Mouse (Mus musculus): ENCODE results near the gene 1700001K19Rik. TPM values are rescaled to one million over a fixed set of nuclear protein-coding genes. Genes with fewer than 3 reads are reported as not detected.

Gene 1700001K19Rik
- not detected in 2 replicates for polyA plus RNA-seq (2014; fragmentation: Nextera tagmentation; extraction: Ambion mirVana)

DNA sequence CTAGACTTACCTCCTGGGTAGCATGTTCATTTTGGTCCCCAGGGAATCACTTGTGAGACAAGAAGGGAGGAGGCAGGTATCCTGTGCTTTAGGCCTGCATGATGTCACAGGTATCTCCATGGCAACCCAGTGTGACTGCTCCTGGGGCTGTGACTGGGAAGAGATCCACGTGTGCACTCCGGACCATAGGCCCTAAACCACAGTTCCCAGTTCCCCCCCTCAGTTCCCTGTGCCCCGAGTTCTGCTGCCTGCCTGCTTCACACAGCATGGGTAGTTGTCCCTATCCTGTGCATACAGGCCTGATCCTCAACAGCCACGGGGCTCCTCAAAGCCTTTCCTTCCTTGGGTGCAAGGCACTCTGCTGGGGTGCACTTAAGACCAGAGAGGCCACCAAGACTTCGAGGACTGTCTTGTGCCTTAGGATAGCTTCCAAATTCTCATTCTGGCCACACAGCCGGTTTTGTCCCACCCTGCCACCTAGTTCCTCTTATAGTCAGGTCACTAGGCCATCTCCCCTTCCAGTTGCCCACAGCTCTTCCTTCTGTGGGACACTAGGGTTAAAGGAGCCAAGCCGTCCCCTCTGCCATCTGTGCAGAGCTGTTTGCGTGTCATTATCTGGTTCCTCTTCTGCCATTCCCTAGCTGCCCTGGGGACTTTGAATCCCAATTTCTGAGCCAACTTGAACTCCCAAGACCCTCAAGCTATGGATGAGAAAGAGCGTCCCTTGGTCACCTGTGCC is at the start of gene 1700001K19Rik:
TSS of gene 1700001K19Rik (minus strand) at position 59 of the 739 bp plus-strand sequence.
- H3K9ac ChIP-seq (ENCODE audit: low read length): no peak within 1 kb of the TSS
- no peak within 1 kb of the TSS for H3K4me2 ChIP-seq (ENCODE audit: low read length)
- WGBS: 75% methylated on average over 9 of the region's 9 CpGs
- no peak for ATAC-seq (ENCODE audit: insufficient number of reproducible peaks, insufficient read depth, low FRiP score, low read depth)
- H3K9me3 ChIP-seq (ENCODE audit: control insufficient read depth, low read length): no peaks in the 10 kb centered on the region
- peaks cover 2 to 11% of the 10 kb centered on the region in 2 experiments; a peak in 3 of 4 replicates for H3K4me1 ChIP-seq (ENCODE audit: control insufficient read depth in 2 of 2, insufficient read depth in 2 of 2, low read length in 2 of 2)
- no peak within 1 kb of the TSS for H3K4me3 ChIP-seq (ENCODE audit: control insufficient read depth in 1 of 2, insufficient read depth in 1 of 2, low read depth in 1 of 2, low read length in 2 of 2)
- H3K27me3 ChIP-seq (ENCODE audit: control insufficient read depth, insufficient read depth, low read length): no peaks in the 10 kb centered on the region
- H3K36me3 ChIP-seq (ENCODE audit: control insufficient read depth, insufficient read depth, low read length): no peaks in the 10 kb centered on the region
- H3K27ac ChIP-seq (replicated peaks in 1 of 2; ENCODE audit: control insufficient read depth in 1 of 2, insufficient read depth in 1 of 2, low read depth in 2 of 2, low read length in 2 of 2): no peak within 1 kb of the TSS

DNA sequence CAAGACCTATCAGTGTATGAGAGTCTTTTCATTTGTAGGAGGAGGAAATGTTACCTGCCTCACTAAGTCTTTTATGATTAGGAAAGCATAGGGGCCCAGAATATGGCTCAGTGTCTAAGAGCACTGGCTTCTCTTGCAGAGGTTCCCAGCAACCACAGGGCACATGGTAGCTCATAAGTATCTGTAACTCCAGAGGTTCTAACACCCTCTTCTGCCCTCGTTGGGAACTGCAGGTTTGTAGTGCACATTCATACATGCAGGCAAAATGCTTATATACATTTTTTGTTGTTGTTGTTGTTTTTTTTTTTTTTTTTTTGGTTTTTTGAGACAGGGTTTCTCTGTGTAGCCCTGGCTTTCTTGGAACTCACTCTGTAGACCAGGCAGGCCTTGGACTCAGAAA is 44.0 kb upstream of the 1700001K19Rik start:
- Histone ChIP-seq H3K9ac (ENCODE audit: low read length) (no peak overlapping the region), H3K4me1 (ENCODE audit: control insufficient read depth in 2 of 2, insufficient read depth in 2 of 2, low read length in 2 of 2) (no peaks in the 10 kb centered on the region), H3K36me3 (ENCODE audit: control insufficient read depth, insufficient read depth, low read length) (no peaks in the 10 kb centered on the region), H3K9me3 (ENCODE audit: control insufficient read depth, low read length) (no peaks in the 10 kb centered on the region), H3K27me3 (ENCODE audit: control insufficient read depth, insufficient read depth, low read length) (no peaks in the 10 kb centered on the region), H3K27ac (replicated peaks in 1 of 2; ENCODE audit: control insufficient read depth in 1 of 2, insufficient read depth in 1 of 2, low read depth in 2 of 2, low read length in 2 of 2) (no peak overlapping the region), H3K4me3 (ENCODE audit: control insufficient read depth in 1 of 2, insufficient read depth in 1 of 2, low read depth in 1 of 2, low read length in 2 of 2) (no peak overlapping the region), H3K4me2 (ENCODE audit: low read length) (no peak overlapping the region)
- WGBS: 42% methylated on average over 1 of the region's 1 CpGs
- no peak for ATAC-seq (ENCODE audit: insufficient number of reproducible peaks, insufficient read depth, low FRiP score, low read depth)

DNA sequence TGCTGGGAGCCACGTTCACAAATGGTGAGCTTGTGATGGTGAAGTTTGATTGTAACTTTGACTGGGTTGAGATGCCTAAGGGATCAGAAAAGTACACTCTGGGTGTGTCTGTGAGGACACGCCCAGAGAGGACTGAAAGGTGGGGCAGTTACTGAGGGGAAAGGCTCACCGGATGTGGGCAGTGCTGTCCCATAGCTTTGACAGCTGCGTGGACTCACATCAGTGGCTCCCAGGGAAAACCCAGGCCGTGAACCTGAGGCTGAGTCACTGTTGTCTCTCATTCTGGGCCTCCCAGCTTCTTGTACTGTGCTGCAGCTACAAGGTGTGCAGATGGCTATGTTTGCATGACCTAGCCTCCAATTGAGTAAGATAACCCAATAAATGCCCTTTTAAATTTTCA is 43.1 kb upstream of the 1700001K19Rik start:
- H3K4me3 ChIP-seq (ENCODE audit: control insufficient read depth in 1 of 2, insufficient read depth in 1 of 2, low read depth in 1 of 2, low read length in 2 of 2): no peak overlapping the region
- 76% methylated on average over 5 of the region's 5 CpGs for WGBS
- no peak for ATAC-seq (ENCODE audit: insufficient number of reproducible peaks, insufficient read depth, low FRiP score, low read depth)

DNA sequence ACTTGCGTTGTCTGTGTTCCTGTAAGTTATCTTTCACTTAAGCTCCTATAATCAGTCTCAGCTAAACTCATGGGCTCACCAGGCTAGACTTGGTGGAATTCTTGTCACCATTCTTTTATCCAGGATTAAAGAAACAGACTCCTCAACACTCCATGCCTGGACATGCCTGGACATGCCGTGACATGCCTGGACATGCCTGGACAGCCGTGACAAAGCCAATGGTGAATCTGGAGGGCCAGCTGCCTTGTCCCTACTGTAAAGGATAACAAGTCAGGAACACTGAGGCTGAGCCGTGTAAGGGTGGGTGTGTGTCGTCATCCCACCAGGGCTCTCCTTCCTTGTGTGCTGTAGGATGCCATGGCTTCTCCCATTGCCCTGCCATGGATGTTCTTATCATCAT is 42.6 kb upstream of the 1700001K19Rik start:
- H3K4me2 ChIP-seq (ENCODE audit: low read length): no peak overlapping the region
- no peaks in the 10 kb centered on the region for H3K4me1 ChIP-seq (ENCODE audit: control insufficient read depth in 2 of 2, insufficient read depth in 2 of 2, low read length in 2 of 2)
- no peaks in the 10 kb centered on the region for H3K9me3 ChIP-seq (ENCODE audit: control insufficient read depth, low read length)
- WGBS: 85% methylated on average over 5 of the region's 5 CpGs
- no peak overlapping the region for H3K9ac ChIP-seq (ENCODE audit: low read length)
- H3K4me3 ChIP-seq (ENCODE audit: control insufficient read depth in 1 of 2, insufficient read depth in 1 of 2, low read depth in 1 of 2, low read length in 2 of 2): no peak overlapping the region
- H3K36me3 ChIP-seq (ENCODE audit: control insufficient read depth, insufficient read depth, low read length): no peaks in the 10 kb centered on the region
- 0 out of 2 replicates have a peak, but pooled peaks cover 5% of the 10 kb centered on the region for H3K27me3 ChIP-seq (ENCODE audit: control insufficient read depth, insufficient read depth, low read length)
- H3K27ac ChIP-seq (replicated peaks in 1 of 2; ENCODE audit: control insufficient read depth in 1 of 2, insufficient read depth in 1 of 2, low read depth in 2 of 2, low read length in 2 of 2): no peak overlapping the region
- ATAC-seq (ENCODE audit: insufficient number of reproducible peaks, insufficient read depth, low FRiP score, low read depth): no peak

More for the DNA sequence above, 43.1 kb upstream of the 1700001K19Rik start:
- H3K27ac ChIP-seq (replicated peaks in 1 of 2; ENCODE audit: control insufficient read depth in 1 of 2, insufficient read depth in 1 of 2, low read depth in 2 of 2, low read length in 2 of 2): no peak overlapping the region
- no peaks in the 10 kb centered on the region for H3K9me3 ChIP-seq (ENCODE audit: control insufficient read depth, low read length)
- no peak overlapping the region for H3K9ac ChIP-seq (ENCODE audit: low read length)
- H3K36me3 ChIP-seq (ENCODE audit: control insufficient read depth, insufficient read depth, low read length): no peaks in the 10 kb centered on the region
- H3K4me2 ChIP-seq (ENCODE audit: low read length): no peak overlapping the region
- H3K27me3 ChIP-seq (ENCODE audit: control insufficient read depth, insufficient read depth, low read length): 0 out of 2 replicates have a peak, but pooled peaks cover under 1% of the 10 kb centered on the region
- no peaks in the 10 kb centered on the region for H3K4me1 ChIP-seq (ENCODE audit: control insufficient read depth in 2 of 2, insufficient read depth in 2 of 2, low read length in 2 of 2)

DNA sequence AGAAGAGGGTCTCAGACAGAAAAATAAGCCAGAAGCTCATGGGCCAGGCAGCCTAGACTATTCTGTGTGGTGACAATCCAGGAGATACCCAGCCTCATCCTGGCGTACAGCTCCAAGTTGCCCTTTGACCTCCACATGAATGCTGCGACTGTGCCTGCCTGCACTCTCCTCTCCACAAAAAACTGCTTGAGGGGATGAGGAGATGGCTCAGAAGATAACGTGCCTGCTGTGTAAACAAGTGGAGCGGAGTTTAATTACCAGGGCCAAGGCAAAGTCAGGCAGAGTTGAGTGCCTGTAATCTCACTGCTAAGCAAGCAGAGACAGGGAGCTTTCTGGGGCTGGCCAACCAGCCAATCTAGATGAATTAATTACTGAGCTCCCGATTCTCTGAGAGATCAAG is 33.6 kb upstream of the 1700001K19Rik start:
- no peak for ATAC-seq (ENCODE audit: insufficient number of reproducible peaks, insufficient read depth, low FRiP score, low read depth)
- WGBS: 25% methylated on average over 5 of the region's 5 CpGs
- Histone ChIP-seq H3K36me3 (ENCODE audit: control insufficient read depth, insufficient read depth, low read length) (no peaks in the 10 kb centered on the region), H3K27me3 (ENCODE audit: control insufficient read depth, insufficient read depth, low read length) (0 out of 2 replicates have a peak, but pooled peaks cover 7% of the 10 kb centered on the region), H3K9me3 (ENCODE audit: control insufficient read depth, low read length) (0 out of 2 replicates have a peak, but pooled peaks cover 4% of the 10 kb centered on the region), H3K9ac (ENCODE audit: low read length) (no peak overlapping the region), H3K27ac (replicated peaks in 1 of 2; ENCODE audit: control insufficient read depth in 1 of 2, insufficient read depth in 1 of 2, low read depth in 2 of 2, low read length in 2 of 2) (no peak overlapping the region), H3K4me2 (ENCODE audit: low read length) (no peak overlapping the region), H3K4me1 (ENCODE audit: control insufficient read depth in 2 of 2, insufficient read depth in 2 of 2, low read length in 2 of 2) (no peaks in the 10 kb centered on the region), H3K4me3 (ENCODE audit: control insufficient read depth in 1 of 2, insufficient read depth in 1 of 2, low read depth in 1 of 2, low read length in 2 of 2) (no peak overlapping the region)

DNA sequence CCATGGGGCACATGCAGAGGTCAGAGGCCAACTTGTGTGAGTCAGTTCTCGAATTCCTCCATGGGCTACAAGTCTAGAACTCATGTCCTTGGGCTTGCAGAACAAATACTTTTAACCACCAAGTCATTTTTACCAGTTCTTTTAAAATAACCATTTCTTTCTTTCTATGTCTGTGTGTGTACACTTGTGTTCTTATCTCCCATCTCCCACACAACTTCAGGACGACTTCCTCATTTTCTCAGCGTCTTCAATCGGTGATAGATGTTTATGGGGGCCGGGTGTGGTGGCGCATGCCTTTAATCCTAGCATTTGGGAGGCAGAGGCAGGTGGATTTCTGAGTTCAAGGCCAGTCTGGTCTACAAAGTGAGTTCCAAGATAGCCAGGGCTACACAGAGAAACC is 31.8 kb upstream of the 1700001K19Rik start:
- ATAC-seq (ENCODE audit: insufficient number of reproducible peaks, insufficient read depth, low FRiP score, low read depth): no peak
- Histone ChIP-seq H3K27me3 (ENCODE audit: control insufficient read depth, insufficient read depth, low read length) (no peaks in the 10 kb centered on the region), H3K36me3 (ENCODE audit: control insufficient read depth, insufficient read depth, low read length) (no peaks in the 10 kb centered on the region), H3K9ac (ENCODE audit: low read length) (no peak overlapping the region), H3K4me2 (ENCODE audit: low read length) (no peak overlapping the region), H3K9me3 (ENCODE audit: control insufficient read depth, low read length) (0 out of 2 replicates have a peak, but pooled peaks cover 4% of the 10 kb centered on the region), H3K4me1 (ENCODE audit: control insufficient read depth in 2 of 2, insufficient read depth in 2 of 2, low read length in 2 of 2) (no peaks in the 10 kb centered on the region), H3K4me3 (ENCODE audit: control insufficient read depth in 1 of 2, insufficient read depth in 1 of 2, low read depth in 1 of 2, low read length in 2 of 2) (no peak overlapping the region), H3K27ac (replicated peaks in 1 of 2; ENCODE audit: control insufficient read depth in 1 of 2, insufficient read depth in 1 of 2, low read depth in 2 of 2, low read length in 2 of 2) (no peak overlapping the region)
- WGBS: 89% methylated on average over 6 of the region's 6 CpGs

DNA sequence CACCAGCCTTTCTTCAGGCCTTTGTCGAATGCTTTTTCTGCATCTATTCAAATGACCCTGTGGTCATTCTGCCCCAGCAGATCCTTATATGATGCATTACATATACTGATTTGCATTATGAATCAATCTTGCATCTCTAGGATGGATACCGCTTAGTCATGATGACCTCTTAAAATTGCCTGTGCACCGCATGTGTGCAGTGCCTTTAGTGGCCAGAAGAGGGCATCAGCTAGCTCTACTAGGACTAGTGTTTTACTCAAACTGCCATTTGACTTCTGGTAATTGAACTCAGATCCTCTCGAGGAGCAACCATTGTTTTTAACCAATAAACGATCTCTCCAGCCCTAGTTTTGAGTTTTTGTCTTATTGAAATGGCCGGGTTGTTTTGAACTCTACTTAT is 31.4 kb upstream of the 1700001K19Rik start:
- 94% methylated on average over 6 of the region's 6 CpGs for WGBS
- Histone ChIP-seq H3K4me3 (ENCODE audit: control insufficient read depth in 1 of 2, insufficient read depth in 1 of 2, low read depth in 1 of 2, low read length in 2 of 2) (no peak overlapping the region), H3K4me2 (ENCODE audit: low read length) (no peak overlapping the region), H3K9me3 (ENCODE audit: control insufficient read depth, low read length) (0 out of 2 replicates have a peak, but pooled peaks cover 4% of the 10 kb centered on the region), H3K27me3 (ENCODE audit: control insufficient read depth, insufficient read depth, low read length) (no peaks in the 10 kb centered on the region), H3K9ac (ENCODE audit: low read length) (no peak overlapping the region), H3K4me1 (ENCODE audit: control insufficient read depth in 2 of 2, insufficient read depth in 2 of 2, low read length in 2 of 2) (no peaks in the 10 kb centered on the region), H3K27ac (replicated peaks in 1 of 2; ENCODE audit: control insufficient read depth in 1 of 2, insufficient read depth in 1 of 2, low read depth in 2 of 2, low read length in 2 of 2) (no peak overlapping the region), H3K36me3 (ENCODE audit: control insufficient read depth, insufficient read depth, low read length) (no peaks in the 10 kb centered on the region)
- ATAC-seq (ENCODE audit: insufficient number of reproducible peaks, insufficient read depth, low FRiP score, low read depth): no peak

Measured in heart, embryonic 14.5 days (tissue).